Mouse (Mus musculus) limb, embryonic 11.5 days (tissue): ENCODE results near the gene Wipi2. TPM values are rescaled to one million over a fixed set of nuclear protein-coding genes. Genes with fewer than 3 reads are reported as not detected.

Source experiments
- ATAC-seq: fragments of 200-750 bp; cut with Nextera tagmentation; 2 replicates; pipeline ENCODE4 v1.8.0; 2017; ENCODE audit warnings: low read depth; ENCODE audit not compliant: insufficient number of reproducible peaks, low FRiP score, low TSS enrichment
- DNase-seq: peaks from one replicate; pipeline ENCODE4 v3.0.0-alpha.2; 2015; ENCODE audit warnings: low spot score
- H3K27ac ChIP-seq: fragments of 300-500 bp; sonication (generic); replicated peaks from 2 replicates; pipeline ENCODE4 v1.5.1; 2014; ENCODE audit warnings: low read depth, mild to moderate bottlenecking, low read length
- H3K27me3 ChIP-seq: fragments of 300-500 bp; sonication (generic); 2 replicates; pipeline ENCODE4 v1.6.1; 2014; ENCODE audit warnings: mild to moderate bottlenecking, low read length, mixed read lengths; ENCODE audit not compliant: control insufficient read depth, insufficient read depth
- H3K36me3 ChIP-seq: fragments of 300-500 bp; sonication (generic); 2 replicates; pipeline ENCODE4 v1.6.1; 2014; ENCODE audit warnings: mild to moderate bottlenecking, low read length, moderate library complexity, mixed read lengths; ENCODE audit not compliant: control insufficient read depth, insufficient read depth
- H3K4me1 ChIP-seq: fragments of 300-500 bp; sonication (generic); 2 replicates; pipeline ENCODE4 v1.6.1; 2014; ENCODE audit warnings: low read length, mixed read lengths; ENCODE audit not compliant: control insufficient read depth, insufficient read depth
- H3K4me2 ChIP-seq: fragments of 300-500 bp; sonication (generic); 2 replicates; pipeline ENCODE4 v1.6.1; 2014; ENCODE audit warnings: low read depth, mild to moderate bottlenecking, moderate library complexity; ENCODE audit not compliant: severe bottlenecking
- H3K4me3 ChIP-seq: fragments of 300-500 bp; sonication (generic); 2 replicates; pipeline ENCODE4 v1.5.1; 2014; ENCODE audit warnings: low read depth, low read length
- H3K9ac ChIP-seq: fragments of 300-500 bp; sonication (generic); 2 replicates; pipeline ENCODE4 v1.6.1; 2014; ENCODE audit warnings: mild to moderate bottlenecking, low read length
- H3K9me3 ChIP-seq: fragments of 300-500 bp; sonication (generic); 2 replicates; pipeline ENCODE4 v1.6.1; 2016; ENCODE audit warnings: low read length; ENCODE audit not compliant: control insufficient read depth
- WGBS: fragments of 180-500 bp; shearing (Covaris S2); extraction: QIAGEN DNeasy Blood & Tissue Kit; methylation state at CpG from one replicate; pipeline ENCODE4 v1.1.7; 2014; 5-methylcytosine and 5-hydroxymethylcytosine counted together
- polyA plus RNA-seq: library from polyadenylated mRNA; unstranded; fragments of >200 nt; fragmentation: Nextera tagmentation; extraction: Ambion mirVana; gene quantifications from 2 replicates; pipeline ENCODE4 v1.2.1, GENCODE M21; 2014

Gene Wipi2
- polyA plus RNA-seq, 1 experiment from 2014 or later, result 62.4 TPM

DNA sequence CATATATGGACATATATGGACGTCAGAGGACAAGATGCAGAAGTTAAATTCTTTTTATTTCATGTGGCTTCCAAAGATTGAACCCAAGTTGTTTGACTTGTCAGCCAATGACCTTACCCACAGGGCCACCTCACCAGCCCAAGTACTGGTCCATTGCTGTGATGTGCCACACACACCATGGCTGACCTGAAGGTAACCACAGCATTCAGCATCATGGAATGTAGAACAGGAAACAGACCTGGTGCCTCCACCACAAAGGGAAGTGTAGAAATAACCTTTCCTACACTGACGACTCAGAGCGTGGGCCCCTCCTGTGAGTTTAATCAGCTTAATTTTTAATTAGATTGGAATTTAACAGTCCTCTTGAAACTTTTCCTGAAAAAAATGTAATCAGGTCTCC is 62.8 kb downstream of the Wipi2 start:
- 87% methylated on average over 3 of the region's 3 CpGs for WGBS
- no peaks in the 10 kb centered on the region for H3K4me1 ChIP-seq
- no peak for DNase-seq
- H3K36me3 ChIP-seq, result no peaks in the 10 kb centered on the region
- no peaks in the 10 kb centered on the region for H3K9me3 ChIP-seq
- no peak overlapping the region for H3K9ac ChIP-seq
- no peak overlapping the region for H3K4me2 ChIP-seq
- H3K27me3 ChIP-seq, result no peaks in the 10 kb centered on the region
- H3K27ac ChIP-seq, result no peak overlapping the region
- no peak for ATAC-seq
- no peak overlapping the region for H3K4me3 ChIP-seq

DNA sequence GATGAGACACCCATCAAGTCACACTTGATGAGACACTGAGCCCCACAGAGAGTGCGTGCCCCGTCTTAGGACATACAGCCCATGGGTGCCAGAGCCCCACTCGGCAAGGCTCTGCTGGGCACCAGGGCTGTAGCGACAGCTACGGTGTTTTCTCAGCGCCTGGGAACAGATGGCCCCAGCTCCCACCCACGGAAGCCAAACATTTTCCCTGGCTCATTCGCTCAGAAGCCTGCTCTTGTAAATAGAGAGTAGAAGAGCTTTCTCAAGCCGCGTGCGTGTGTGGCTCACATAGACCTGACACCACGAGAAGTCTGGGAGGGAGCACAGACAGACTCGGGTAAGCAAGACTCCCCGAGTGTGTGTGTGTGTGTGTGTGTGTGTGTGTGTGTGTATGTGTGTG is 64.8 kb downstream of the Wipi2 start, which contains the start of gene Slc29a4:
Gene Slc29a4, plus strand, starts transcription at position 265 of the 400 bp plus-strand sequence.
- Histone ChIP-seq H3K4me2 (no peak within 1 kb of the TSS), H3K4me1 (no peaks in the 10 kb centered on the region), H3K9ac (no peak within 1 kb of the TSS), H3K4me3 (no peak within 1 kb of the TSS), H3K27ac (no peak within 1 kb of the TSS), H3K27me3 (no peaks in the 10 kb centered on the region), H3K9me3 (no peaks in the 10 kb centered on the region), H3K36me3 (no peaks in the 10 kb centered on the region)
- no peak for ATAC-seq
- no peak for DNase-seq
- WGBS, result 57% methylated on average over 14 of the region's 14 CpGs

DNA sequence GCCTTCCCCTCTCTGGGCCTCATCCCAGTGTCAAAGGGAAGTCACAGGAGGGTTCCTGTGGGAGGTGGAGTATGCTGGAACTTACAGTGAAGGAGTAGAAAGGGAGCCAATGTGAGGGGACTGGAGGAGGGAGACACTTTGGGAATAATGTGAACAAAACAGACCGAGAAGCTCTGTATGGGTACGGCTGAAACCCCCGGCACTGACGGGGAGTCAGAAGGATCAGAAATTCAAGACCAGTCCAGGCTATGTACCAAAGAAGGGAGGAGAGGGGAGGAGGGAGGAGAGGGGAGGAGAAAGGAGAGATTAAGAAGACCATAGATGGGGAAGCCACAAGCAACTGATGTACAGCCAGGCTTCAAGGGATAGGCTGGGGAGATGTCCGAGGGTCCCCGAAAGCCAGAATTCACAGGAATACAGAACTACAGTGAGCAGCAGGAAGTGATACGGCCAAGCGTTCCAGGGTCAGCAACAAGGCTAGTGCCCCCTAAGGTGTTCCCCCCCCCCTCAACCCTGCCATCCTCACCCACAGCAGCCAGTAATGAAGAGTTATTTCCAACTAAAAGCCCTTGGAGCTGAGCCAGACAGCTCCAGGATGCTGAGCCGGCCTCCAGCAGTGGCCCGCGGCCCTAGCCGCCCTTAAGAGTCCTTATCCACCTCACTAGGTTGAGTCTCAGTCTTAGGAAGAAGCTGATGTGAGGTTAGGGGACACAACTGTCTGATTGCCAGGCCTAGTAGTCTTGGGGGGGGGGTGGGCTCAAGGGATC is 65.7 kb downstream of the Wipi2 start:
- no peak for DNase-seq
- H3K36me3 ChIP-seq, result no peaks in the 10 kb centered on the region
- ATAC-seq, result no peak
- no peaks in the 10 kb centered on the region for H3K4me1 ChIP-seq
- no peak overlapping the region for H3K4me2 ChIP-seq
- H3K4me3 ChIP-seq, result no peak overlapping the region
- no peaks in the 10 kb centered on the region for H3K27me3 ChIP-seq
- H3K9me3 ChIP-seq, result no peaks in the 10 kb centered on the region
- WGBS, result 81% methylated on average over 12 of the region's 12 CpGs
- no peak overlapping the region for H3K9ac ChIP-seq
- H3K27ac ChIP-seq, result no peak overlapping the region

DNA sequence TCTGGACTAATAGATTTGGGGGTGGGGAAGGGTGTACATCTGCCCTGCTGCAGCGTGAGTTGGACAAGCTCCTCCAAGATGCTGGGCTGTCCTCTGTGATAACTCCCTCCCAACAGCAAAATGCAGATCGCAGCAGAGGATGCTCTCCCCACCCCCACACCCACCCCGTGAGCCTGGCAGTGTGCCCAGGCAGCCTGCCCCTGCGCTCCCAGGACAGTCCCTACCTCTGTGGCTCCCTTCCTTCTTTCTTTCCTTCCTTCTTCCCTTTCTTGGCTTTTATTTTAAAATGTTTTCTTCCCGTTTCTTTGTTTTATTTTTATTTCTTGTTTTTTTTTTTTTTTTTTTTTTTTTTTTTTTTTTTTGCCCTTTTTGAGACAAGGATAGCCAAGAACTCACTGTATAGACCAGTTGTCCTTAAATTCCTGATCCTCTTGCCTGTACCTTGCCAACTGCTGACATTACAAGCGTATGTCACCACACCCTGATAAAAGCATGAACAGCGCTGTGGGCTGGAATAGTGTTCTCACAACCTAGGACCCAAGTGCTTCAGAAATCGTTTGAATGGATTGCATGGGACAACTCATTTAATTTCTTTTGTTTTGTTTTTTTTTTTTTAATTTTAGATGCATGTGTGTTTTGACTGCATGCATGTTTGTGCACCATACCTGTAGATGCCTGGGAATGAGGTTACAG is 66.4 kb downstream of the Wipi2 start:
- no peak overlapping the region for H3K4me2 ChIP-seq
- no peaks in the 10 kb centered on the region for H3K36me3 ChIP-seq
- WGBS, result 66% methylated on average over 8 of the region's 8 CpGs
- no peaks in the 10 kb centered on the region for H3K9me3 ChIP-seq
- no peaks in the 10 kb centered on the region for H3K4me1 ChIP-seq
- H3K27ac ChIP-seq, result no peak overlapping the region
- ATAC-seq (no peak), DNase-seq (no peak)
- H3K27me3 ChIP-seq, result no peaks in the 10 kb centered on the region
- no peak overlapping the region for H3K9ac ChIP-seq
- no peak overlapping the region for H3K4me3 ChIP-seq

DNA sequence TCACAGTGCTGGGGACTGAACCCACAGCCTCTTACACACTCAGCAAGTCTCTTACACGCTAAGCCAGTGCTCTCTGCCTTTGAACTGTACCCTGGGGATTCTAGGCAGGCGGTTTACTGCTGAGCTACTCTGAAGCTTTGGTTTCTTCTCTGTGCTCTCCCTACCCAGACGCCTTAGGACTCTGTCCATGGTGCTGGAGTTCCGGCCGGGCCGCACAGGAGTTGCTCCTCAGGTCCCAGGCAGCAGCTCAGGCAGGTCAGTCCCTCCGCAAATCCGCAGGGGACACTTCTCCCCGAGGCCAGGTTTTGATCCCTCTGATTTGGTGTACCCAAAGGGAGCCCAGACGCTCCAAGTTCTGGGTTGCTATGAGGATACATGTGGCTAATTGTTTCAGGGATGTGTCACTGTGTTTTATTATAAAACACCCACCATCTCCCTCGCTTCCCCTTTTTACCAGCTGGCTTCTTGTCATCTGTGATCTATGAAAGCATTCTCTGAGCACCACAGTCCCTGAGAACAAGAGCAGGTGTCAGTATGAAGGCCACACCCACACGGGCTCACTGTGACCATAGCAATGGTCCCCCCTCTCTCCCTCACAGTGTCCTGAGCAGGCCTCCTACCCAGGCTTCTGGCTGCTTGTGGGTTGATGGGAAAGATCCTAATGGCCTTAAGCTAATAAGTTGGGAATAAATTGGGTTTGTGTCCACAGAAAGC is 67.3 kb downstream of the Wipi2 start:
- Histone ChIP-seq H3K4me1 (no peaks in the 10 kb centered on the region), H3K9me3 (no peaks in the 10 kb centered on the region), H3K27ac (no peak overlapping the region), H3K9ac (no peak overlapping the region), H3K27me3 (no peaks in the 10 kb centered on the region), H3K4me3 (no peak overlapping the region), H3K36me3 (no peaks in the 10 kb centered on the region), H3K4me2 (no peak overlapping the region)
- ATAC-seq (no peak), DNase-seq (peak; percentile 89)
- 14% methylated on average over 12 of the region's 12 CpGs for whole genome bisulfite sequencing

DNA sequence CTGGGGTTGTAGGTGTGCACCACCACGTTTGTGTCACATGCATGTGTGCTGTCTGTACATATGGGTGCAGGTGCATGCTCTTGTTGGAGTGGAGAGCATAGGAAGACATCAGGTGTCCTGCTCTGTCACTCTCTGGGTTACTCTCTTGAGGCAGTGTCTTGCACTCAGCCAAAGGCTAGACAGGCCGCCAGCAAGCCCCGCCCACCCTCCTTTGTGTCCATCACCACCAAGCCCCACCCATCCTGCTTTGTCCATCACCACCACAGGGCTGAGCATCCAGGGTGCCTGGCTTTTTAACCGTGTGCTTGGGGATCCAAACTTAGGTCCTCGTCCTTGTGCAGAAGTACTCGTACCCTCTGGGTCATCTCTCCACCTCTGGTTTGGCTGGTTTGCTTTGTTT is 68.8 kb downstream of the Wipi2 start:
- Histone ChIP-seq H3K27me3 (peaks cover 4% of the 10 kb centered on the region; the same call in 1 of the 2 replicates), H3K4me1 (no peaks in the 10 kb centered on the region), H3K4me2 (no peak overlapping the region), H3K9me3 (no peaks in the 10 kb centered on the region), H3K9ac (no peak overlapping the region), H3K27ac (no peak overlapping the region), H3K36me3 (no peaks in the 10 kb centered on the region), H3K4me3 (no peak overlapping the region)
- DNase-seq (no peak), ATAC-seq (no peak)
- WGBS, result 37% methylated on average over 6 of the region's 6 CpGs

DNA sequence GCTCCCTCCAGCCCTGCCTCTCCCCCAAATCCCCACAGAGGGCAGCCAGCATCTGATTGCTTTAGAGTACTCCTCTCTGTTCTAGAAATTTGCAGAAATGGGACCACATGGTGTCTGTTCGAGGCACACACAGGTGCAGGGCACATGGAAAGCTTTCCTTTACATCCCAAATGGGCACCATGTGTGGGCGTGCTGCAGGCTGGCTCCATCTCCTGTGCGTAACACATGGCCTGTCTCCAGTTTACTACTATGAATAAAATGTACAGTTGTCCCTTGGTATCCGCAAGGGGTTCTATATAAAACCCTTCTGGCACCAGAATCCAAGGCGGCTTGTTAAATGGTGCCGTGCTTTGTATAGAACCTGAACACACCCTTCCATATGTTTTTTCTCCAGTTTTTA is 69.4 kb downstream of the Wipi2 start:
- H3K9ac ChIP-seq, result no peak overlapping the region
- no peak overlapping the region for H3K4me3 ChIP-seq
- H3K4me1 ChIP-seq, result no peaks in the 10 kb centered on the region
- H3K36me3 ChIP-seq, result no peaks in the 10 kb centered on the region
- H3K9me3 ChIP-seq, result no peaks in the 10 kb centered on the region
- no peak for DNase-seq
- WGBS, result 79% methylated on average over 6 of the region's 6 CpGs
- H3K27me3 ChIP-seq, result peaks cover 4% of the 10 kb centered on the region; the same call in 1 of the 2 replicates
- no peak overlapping the region for H3K27ac ChIP-seq
- H3K4me2 ChIP-seq, result no peak overlapping the region
- no peak for ATAC-seq

DNA sequence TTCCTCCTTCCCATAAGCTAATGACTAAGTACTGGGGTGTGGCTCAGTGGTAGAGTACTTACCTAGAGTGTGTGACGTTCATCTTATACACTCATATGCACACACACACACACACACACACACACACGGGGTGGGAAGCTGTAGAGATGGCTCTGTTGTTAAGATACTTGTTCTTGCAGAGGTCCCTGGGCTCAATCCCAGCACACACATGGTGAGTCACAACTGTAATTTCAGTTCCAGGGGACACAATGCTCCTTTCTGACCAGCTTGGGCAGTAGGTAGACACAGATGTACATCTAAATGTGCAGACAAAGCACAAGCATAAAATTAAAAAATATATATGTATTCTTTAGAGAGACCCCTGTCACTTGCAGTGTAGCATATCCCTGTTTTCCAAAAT is 70.2 kb downstream of the Wipi2 start:
- DNase-seq (no peak), ATAC-seq (no peak)
- H3K36me3 ChIP-seq, result no peaks in the 10 kb centered on the region
- H3K9ac ChIP-seq, result no peak overlapping the region
- no peaks in the 10 kb centered on the region for H3K4me1 ChIP-seq
- peaks cover 4% of the 10 kb centered on the region; the same call in 1 of the 2 replicates for H3K27me3 ChIP-seq
- no peak overlapping the region for H3K27ac ChIP-seq
- H3K4me3 ChIP-seq, result no peak overlapping the region
- H3K9me3 ChIP-seq, result no peaks in the 10 kb centered on the region
- 71% methylated on average over 2 of the region's 2 CpGs for WGBS
- no peak overlapping the region for H3K4me2 ChIP-seq
